Mouse (Mus musculus) urinary bladder, postnatal 0 days (tissue): ENCODE results near the gene Cfap70. TPM values are rescaled to one million over a fixed set of nuclear protein-coding genes. Genes with fewer than 3 reads are reported as not detected.

Source experiments
- polyA plus RNA-seq: library from polyadenylated mRNA; unstranded; fragments of >200 nt; fragmentation: Nextera tagmentation; extraction: Ambion mirVana; gene quantifications from 2 replicates; pipeline ENCODE4 v1.2.1, GENCODE M21; 2015

Gene Cfap70
- 0.05 TPM in 1 of 2 replicates, not detected in the other for polyA plus RNA-seq

DNA sequence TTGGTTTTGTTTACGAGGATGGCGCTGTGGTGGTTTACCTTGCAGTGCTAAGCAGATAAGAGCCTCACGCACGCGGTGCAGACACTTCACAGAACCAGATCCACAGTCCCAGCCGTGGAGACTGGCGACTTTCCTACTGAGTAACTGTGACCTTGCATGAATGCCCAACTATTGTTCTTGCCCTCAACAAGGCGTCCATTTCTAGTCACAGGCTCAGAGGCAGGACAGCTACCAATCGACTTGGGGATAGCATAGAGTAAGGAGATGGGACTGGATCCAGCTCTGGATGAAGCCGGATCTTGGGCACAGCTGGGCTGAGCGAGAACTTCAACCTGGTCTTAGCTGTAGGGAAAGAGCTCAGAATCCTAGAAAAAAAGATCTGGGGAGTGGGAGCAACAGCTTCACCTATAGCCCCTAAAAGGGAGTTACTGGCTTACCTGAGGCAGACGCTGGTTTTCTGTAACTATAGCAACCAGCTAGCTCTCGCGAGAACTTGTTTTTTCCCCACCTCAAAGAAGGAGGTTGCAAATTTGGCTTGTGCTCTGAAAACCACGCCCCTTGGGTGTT is at the start of gene Cfap70:
Gene Cfap70 (minus strand): TSS at position 462 of the 567 bp plus-strand sequence.

DNA sequence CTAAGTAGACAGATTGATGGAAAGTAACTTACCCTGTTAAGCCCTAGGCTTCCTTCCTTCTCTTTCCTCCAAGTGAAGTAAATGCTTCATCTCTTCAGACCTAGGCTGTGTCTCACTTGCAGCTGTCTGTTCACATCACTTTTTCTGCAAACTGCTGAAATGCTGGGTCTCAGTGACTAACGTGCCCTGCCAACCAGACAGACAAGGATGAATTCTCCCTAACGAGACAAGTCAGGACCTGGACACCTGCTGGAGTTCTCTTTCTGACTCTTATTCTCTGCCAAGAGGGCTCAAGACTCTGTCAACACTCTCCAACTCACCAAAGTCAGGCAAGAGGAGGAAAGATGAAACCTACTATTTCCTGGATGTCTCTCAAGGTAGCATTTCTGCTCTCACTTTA is 44.6 kb upstream of the Cfap70 start, which contains the start of gene Mss51:
Gene Mss51 (minus strand): TSS at position 299 of the 400 bp plus-strand sequence.

DNA sequence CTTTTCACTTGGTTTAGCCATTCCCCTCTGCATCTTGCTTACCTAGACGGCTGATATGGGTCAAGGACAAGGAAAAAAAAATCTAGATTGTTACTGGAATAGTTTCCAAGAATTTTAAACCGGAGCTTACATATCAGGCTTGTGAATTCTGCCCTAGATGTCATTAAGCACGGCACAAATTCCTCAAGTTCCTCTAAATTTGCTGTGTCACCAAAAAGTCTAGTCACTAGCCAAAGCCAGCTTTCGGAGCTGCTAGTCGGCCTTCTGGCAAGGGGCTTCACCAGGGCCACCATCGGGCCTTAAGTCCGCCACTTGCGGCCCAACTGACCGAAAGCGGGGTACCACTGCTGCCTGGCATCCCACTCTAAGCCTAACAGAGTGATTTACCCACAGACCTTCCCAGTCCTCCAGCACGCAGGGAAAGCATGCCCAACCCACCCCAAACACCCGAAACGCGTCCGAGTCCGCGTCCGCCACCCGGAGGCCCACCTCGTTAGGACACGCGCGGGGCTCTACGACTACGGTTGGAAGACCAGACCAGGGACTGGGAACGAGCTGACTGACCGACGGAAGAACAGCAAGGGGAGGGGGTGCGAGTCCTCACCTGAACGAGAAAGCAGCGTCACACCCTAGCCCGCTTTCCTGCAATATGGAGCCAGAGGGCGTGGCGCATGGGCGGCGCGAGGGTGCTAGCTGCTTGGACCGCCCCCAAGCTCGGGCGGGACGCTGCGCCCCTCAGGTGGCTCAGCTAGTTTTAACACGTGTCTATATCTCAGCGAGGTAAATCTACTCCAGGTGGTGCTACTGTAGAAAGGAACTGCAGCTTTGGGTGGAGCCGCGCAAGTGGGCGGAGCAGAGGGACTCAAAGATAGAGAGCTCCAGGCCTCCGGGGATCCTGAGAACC is 27.5 kb upstream of the Cfap70 start, which contains the start of gene Anxa7:
Gene Anxa7 (minus strand): TSS at position 843 of the 904 bp plus-strand sequence.

DNA sequence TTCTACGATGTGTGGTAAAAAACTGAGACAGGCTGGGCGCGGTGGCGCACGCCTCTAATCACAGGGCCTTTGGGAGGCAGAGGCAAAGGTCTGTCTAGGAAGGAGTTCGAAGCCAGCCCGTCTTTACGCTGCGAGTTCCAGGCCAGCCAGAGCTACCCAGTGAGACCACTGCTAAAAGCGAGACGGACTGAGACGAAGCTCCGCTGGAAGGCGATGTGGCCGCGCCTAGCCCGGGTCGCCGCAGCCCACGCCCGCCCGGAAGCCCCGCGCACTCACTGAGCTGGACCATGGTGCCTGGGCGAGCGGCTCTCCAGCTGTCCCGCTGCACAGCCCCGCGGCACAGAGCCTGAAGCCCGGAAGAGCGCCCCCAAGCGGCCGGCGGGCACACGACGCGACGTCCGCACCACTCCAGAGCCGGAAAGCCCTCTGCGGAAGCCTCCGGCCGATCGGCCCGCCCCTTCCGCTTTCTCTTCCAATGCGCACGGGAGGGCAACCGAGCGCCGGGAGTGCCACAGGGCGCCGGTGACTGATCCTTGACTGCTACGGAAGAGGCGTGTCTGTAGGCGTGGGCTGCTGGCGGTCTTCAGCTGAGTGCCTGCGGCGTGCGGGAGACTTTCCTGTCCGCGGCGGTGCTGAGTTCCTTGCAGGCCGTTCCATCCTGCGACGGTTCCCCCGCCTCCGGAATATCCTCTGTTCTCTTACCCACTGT is 58.7 kb downstream of the Cfap70 start, which contains the start of gene Mrps16:
Gene Mrps16 (minus strand): TSS at position 430 of the 709 bp plus-strand sequence.

DNA sequence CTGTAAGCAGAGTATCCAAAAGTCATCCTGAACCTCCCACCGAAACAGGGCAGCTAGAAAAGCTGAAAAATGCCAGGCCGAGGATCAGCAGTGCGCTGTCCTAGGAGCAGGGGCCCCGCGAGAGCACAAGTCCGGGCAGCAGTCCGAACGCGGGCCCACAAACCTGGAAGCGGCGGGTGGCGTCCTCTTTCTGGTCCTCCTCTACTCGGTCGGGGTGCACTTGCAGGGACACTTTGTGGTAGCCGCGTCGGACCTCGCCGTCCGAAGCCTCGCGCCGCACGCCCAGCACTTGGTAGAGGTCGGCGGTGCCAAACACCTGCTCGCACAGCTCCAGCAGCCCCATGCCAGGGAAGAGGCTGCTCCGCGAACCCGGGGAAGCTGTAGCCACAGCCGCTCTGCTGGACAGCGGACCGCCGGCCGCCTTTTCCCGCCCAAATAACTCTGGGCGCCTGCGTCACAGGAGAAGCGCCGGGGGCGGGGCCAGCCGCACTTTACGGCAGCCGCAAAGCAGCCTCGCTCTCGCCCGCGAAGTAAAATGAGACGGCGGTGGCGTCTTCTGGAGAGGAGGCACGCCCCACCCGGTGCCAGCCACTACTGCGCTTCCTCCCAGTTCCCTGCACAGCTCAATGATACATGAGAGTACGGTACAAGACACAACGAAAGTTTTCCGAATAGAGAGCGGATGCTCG is 63.4 kb downstream of the Cfap70 start, which contains the start of gene Dnajc9:
Gene Dnajc9 (minus strand): TSS at position 470 of the 689 bp plus-strand sequence.

DNA sequence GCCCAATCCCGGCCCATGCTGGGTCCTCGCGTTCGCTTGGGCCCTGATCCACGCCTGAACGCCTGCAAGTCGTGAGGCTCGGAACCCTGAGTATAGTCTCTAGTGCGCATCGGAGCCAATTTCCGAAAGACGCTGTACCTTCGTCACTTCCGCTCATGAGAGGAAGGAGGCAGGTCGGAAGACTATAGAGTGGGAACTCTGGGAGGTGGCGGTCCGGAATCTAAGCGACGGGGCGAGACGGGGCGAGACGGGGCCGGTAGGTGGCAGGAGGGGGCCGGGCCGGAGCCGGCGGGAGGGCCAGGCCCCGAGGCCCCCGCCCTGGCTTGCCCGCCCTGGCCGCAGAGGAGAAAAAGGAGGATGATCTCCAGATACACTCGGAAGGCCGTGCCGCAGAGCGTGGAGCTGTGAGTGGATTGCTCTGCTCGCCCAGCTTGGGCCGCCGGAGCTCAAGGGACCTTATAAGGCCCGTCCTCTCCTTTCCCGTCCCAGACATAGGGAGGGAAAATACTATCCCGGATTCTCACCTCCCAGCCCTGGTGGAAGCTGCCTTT is 104.0 kb downstream of the Cfap70 start, which contains the start of the genes Ecd and Fam149b:
Gene Ecd (minus strand): TSS at position 131 of the 551 bp plus-strand sequence.
Gene Fam149b (plus strand): TSS at position 172 of the 551 bp plus-strand sequence.

Other genes with a start within 250 kb of the Cfap70 start
- gene Kcnk16, start 183.0 kb downstream of the Cfap70 start, polyA plus RNA-seq: not detected in 2 replicates
- 5.9 and 7.9 TPM in 2 replicates for gene Nudt13, start 157.5 kb downstream of the Cfap70 start, polyA plus RNA-seq
- 25.8 and 26.2 TPM in 2 replicates for gene Ecd, start 104.1 kb downstream of the Cfap70 start, polyA plus RNA-seq
- 22.8 and 23.1 TPM in 2 replicates for gene Fam149b, start 104.1 kb downstream of the Cfap70 start, polyA plus RNA-seq
- gene Dnajc9, start 63.3 kb downstream of the Cfap70 start, polyA plus RNA-seq: 34.1 and 40.4 TPM in 2 replicates
- 62.8 and 71.1 TPM in 2 replicates for gene Mrps16, start 58.6 kb downstream of the Cfap70 start, polyA plus RNA-seq
- 51.5 and 56.1 TPM in 2 replicates for gene Anxa7, start 27.9 kb upstream of the Cfap70 start, polyA plus RNA-seq
- gene Mss51, start 44.7 kb upstream of the Cfap70 start, polyA plus RNA-seq: 0.13 and 0.19 TPM in 2 replicates
- 27.5 and 33.6 TPM in 2 replicates for gene Ppp3cb, start 94.3 kb upstream of the Cfap70 start, polyA plus RNA-seq
- 2.2 and 2.9 TPM in 2 replicates for gene Usp54, start 188.8 kb upstream of the Cfap70 start, polyA plus RNA-seq
- 0.39 and 0.48 TPM in 2 replicates for gene Myoz1, start 204.3 kb upstream of the Cfap70 start, polyA plus RNA-seq
- 0.10 and 0.13 TPM in 2 replicates for gene Synpo2l, start 216.1 kb upstream of the Cfap70 start, polyA plus RNA-seq
- gene Sec24c, start 222.1 kb upstream of the Cfap70 start, polyA plus RNA-seq: 43.1 and 43.9 TPM in 2 replicates
- 19.0 and 21.6 TPM in 2 replicates for gene Fut11, start 242.7 kb upstream of the Cfap70 start, polyA plus RNA-seq